Mouse (Mus musculus) myocyte (in vitro differentiated cells): Measurements from ENCODE around the gene Esrrb. TPM values are rescaled to one million over a fixed set of nuclear protein-coding genes. Genes with fewer than 3 reads are reported as not detected.

Experiments used
- H3K27me3 ChIP-seq: one replicate; pipeline ENCODE4 v1.6.1; 2011; ENCODE audit not compliant: control insufficient read depth, insufficient read depth, insufficient read length
- H3K36me3 ChIP-seq: one replicate; pipeline ENCODE4 v1.6.1; 2011; ENCODE audit not compliant: control insufficient read depth, insufficient read depth
- H3K4me2 ChIP-seq: one replicate; pipeline ENCODE4 v1.6.1; 2011; ENCODE audit warnings: low read depth, control low read depth
- H3K4me3 ChIP-seq: one replicate; pipeline ENCODE4 v1.5.1; 2011; ENCODE audit warnings: mild to moderate bottlenecking, control low read depth, moderate library complexity
- H3K79me2 ChIP-seq: one replicate; pipeline ENCODE4 v1.6.1; 2011; ENCODE audit not compliant: control insufficient read depth, insufficient read depth
- H3ac ChIP-seq: one replicate; pipeline ENCODE4 v1.6.1; 2011; ENCODE audit not compliant: control insufficient read depth, insufficient read length
- CEBPB ChIP-seq: IDR thresholded peaks from 2 replicates; pipeline ENCODE4 v1.6.1; 2011; ENCODE audit warnings: mild to moderate bottlenecking, moderate library complexity; ENCODE audit not compliant: poor library complexity, insufficient read depth, severe bottlenecking
- E2F4 ChIP-seq: IDR thresholded peaks from one replicate; pipeline ENCODE4 v1.6.1; 2011; ENCODE audit warnings: mild to moderate bottlenecking, control low read depth, moderate library complexity; ENCODE audit not compliant: insufficient read depth
- MAX ChIP-seq: IDR thresholded peaks from one replicate; pipeline ENCODE4 v1.6.1; 2011; ENCODE audit warnings: low read depth, mild to moderate bottlenecking, control low read depth
- MYOD1 ChIP-seq, 3 experiments: IDR thresholded peaks; one replicate each; pipeline ENCODE4 v1.6.1; 2011; ENCODE audit warnings: control low read depth in 2 of 3, low read depth in 2 of 3, mild to moderate bottlenecking in 2 of 3, moderate library complexity in 1 of 3; ENCODE audit not compliant: insufficient read length in 2 of 3, control insufficient read depth in 1 of 3
- MYOG ChIP-seq, 3 experiments: IDR thresholded peaks; one replicate each; pipeline ENCODE4 v1.6.1; 2011; ENCODE audit warnings: control low read depth in 2 of 3, low read depth in 2 of 3, mild to moderate bottlenecking in 2 of 3; ENCODE audit not compliant: insufficient read length in 2 of 3, control insufficient read depth in 1 of 3, insufficient read depth in 1 of 3
- POLR2A ChIP-seq: IDR thresholded peaks from one replicate; pipeline ENCODE4 v1.6.1; 2011; ENCODE audit warnings: low read depth, mild to moderate bottlenecking, control low read depth, moderate library complexity; ENCODE audit not compliant: insufficient read length
- POLR2AphosphoS2 ChIP-seq: IDR thresholded peaks from one replicate; pipeline ENCODE4 v1.6.1; 2011; ENCODE audit warnings: low read depth, control low read depth; ENCODE audit not compliant: insufficient read length
- REST ChIP-seq: IDR thresholded peaks from one replicate; pipeline ENCODE4 v1.6.1; 2011; ENCODE audit warnings: mild to moderate bottlenecking, control low read depth, moderate library complexity; ENCODE audit not compliant: insufficient read depth, insufficient read length
- SRF ChIP-seq: IDR thresholded peaks from one replicate; pipeline ENCODE4 v1.6.1; 2011; ENCODE audit warnings: low read depth; ENCODE audit not compliant: control insufficient read depth, insufficient read length
- TCF12 ChIP-seq: IDR thresholded peaks from one replicate; pipeline ENCODE4 v1.6.1; 2011; ENCODE audit warnings: mild to moderate bottlenecking, control low read depth; ENCODE audit not compliant: poor library complexity, insufficient read depth, severe bottlenecking
- TCF3 ChIP-seq: IDR thresholded peaks from one replicate; pipeline ENCODE4 v1.6.1; 2011; ENCODE audit warnings: low read depth, control low read depth; ENCODE audit not compliant: insufficient read length
- USF1 ChIP-seq: IDR thresholded peaks from one replicate; pipeline ENCODE4 v1.6.1; 2011; ENCODE audit warnings: low read depth, mild to moderate bottlenecking, control low read depth, moderate library complexity
- polyA plus RNA-seq: library from polyadenylated mRNA; unstranded; fragments of >200 nt; fragmentation: generic; extraction: Trizol; gene quantifications from one replicate; pipeline ENCODE4 v1.2.1, GENCODE M21; 2012; ENCODE audit warnings: missing spikeins

Esrrb gene
- polyA plus RNA-seq, 1 experiment, result 2.3 TPM

GRCm38 (mm10) chr12:86431671-86432070, 70.8 kb downstream of the Esrrb start:
- Histone ChIP-seq H3ac (no peak overlapping the region), H3K27me3 (peaks cover 28% of the 10 kb centered on the region), H3K4me2 (no peak overlapping the region), H3K36me3 (no peaks in the 10 kb centered on the region), H3K79me2 (no peaks in the 10 kb centered on the region), H3K4me3 (no peak overlapping the region)
- TF ChIP-seq E2F4, result no peak
- TF ChIP-seq MYOG (IDR thresholded peaks at IDR 0.05; ENCODE audit: control insufficient read depth in 1 of 3, insufficient read depth in 1 of 3, insufficient read length in 2 of 3, low read depth in 2 of 3), result no peak
- no peak for TF ChIP-seq TCF12
- no peak for TF ChIP-seq REST
- no peak for TF ChIP-seq CEBPB
- TF ChIP-seq TCF3, result no peak
- no peak for TF ChIP-seq POLR2A
- no peak for TF ChIP-seq MYOD1 (IDR thresholded peaks at IDR 0.05; ENCODE audit: control insufficient read depth in 1 of 3, insufficient read length in 2 of 3, low read depth in 2 of 3)
- TF ChIP-seq POLR2AphosphoS2, result no peak
- no peak for TF ChIP-seq SRF
- no peak for TF ChIP-seq MAX
- no peak for TF ChIP-seq USF1

- H3K4me3 ChIP-seq, result no peak overlapping the region
- no peaks in the 10 kb centered on the region for H3K79me2 ChIP-seq
- TF ChIP-seq CEBPB (no peak), POLR2A (no peak), MAX (no peak), SRF (no peak), REST (no peak), TCF12 (no peak), MYOG (IDR thresholded peaks at IDR 0.05; ENCODE audit: control insufficient read depth in 1 of 3, insufficient read depth in 1 of 3, insufficient read length in 2 of 3, low read depth in 2 of 3) (no peak), MYOD1 (IDR thresholded peaks at IDR 0.05; ENCODE audit: control insufficient read depth in 1 of 3, insufficient read length in 2 of 3, low read depth in 2 of 3) (no peak), E2F4 (no peak), POLR2AphosphoS2 (no peak), USF1 (no peak), TCF3 (no peak)
- H3K27me3 ChIP-seq, result peaks cover 24% of the 10 kb centered on the region
- peak overlapping the region; percentile 45 for H3K4me2 ChIP-seq
- no peak overlapping the region for H3ac ChIP-seq
- H3K36me3 ChIP-seq, result no peaks in the 10 kb centered on the region
Observed at GRCm38 (mm10) chr12:86433371-86433821, 72.5 kb downstream of the Esrrb start.

DNA sequence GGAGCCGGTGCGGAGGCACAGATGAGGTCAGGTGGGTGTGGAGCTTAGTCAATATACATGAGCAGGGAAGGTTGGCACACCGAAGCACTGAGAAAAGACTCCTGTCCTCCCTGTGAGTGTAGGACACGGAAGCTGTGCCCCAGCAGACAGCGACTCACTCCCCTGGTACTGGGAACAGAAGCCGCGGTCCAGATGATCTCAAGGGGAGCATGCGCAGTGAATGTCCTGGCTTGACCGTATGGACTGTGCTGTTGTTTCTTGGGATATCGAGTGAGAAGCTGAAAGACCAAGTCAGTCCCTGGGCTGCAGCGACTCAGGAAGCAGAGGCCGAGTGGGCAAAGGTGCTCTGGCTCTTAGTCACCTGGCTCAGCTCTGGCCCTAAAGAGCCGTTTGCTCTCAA, 74.7 kb downstream of the Esrrb start:
- Histone ChIP-seq H3K36me3 (no peaks in the 10 kb centered on the region), H3K4me2 (no peak overlapping the region), H3K27me3 (peaks cover 12% of the 10 kb centered on the region), H3K4me3 (no peak overlapping the region), H3K79me2 (no peaks in the 10 kb centered on the region), H3ac (no peak overlapping the region)
- TF ChIP-seq REST, result no peak
- no peak for TF ChIP-seq USF1
- no peak for TF ChIP-seq POLR2AphosphoS2
- TF ChIP-seq TCF12, result no peak
- no peak for TF ChIP-seq POLR2A
- TF ChIP-seq E2F4, result no peak
- TF ChIP-seq CEBPB, result no peak
- no peak for TF ChIP-seq MAX
- no peak for TF ChIP-seq SRF
- TF ChIP-seq MYOG (IDR thresholded peaks at IDR 0.05; ENCODE audit: control insufficient read depth in 1 of 3, insufficient read depth in 1 of 3, insufficient read length in 2 of 3, low read depth in 2 of 3), result no peak
- TF ChIP-seq MYOD1 (IDR thresholded peaks at IDR 0.05; ENCODE audit: control insufficient read depth in 1 of 3, insufficient read length in 2 of 3, low read depth in 2 of 3), result no peak
- TF ChIP-seq TCF3, result no peak

- TF ChIP-seq USF1 (no peak), SRF (no peak), E2F4 (no peak), POLR2A (no peak), MAX (no peak), MYOD1 (IDR thresholded peaks at IDR 0.05; ENCODE audit: control insufficient read depth in 1 of 3, insufficient read length in 2 of 3, low read depth in 2 of 3) (no peak), MYOG (IDR thresholded peaks at IDR 0.05; ENCODE audit: control insufficient read depth in 1 of 3, insufficient read depth in 1 of 3, insufficient read length in 2 of 3, low read depth in 2 of 3) (no peak), POLR2AphosphoS2 (no peak), TCF3 (no peak), REST (no peak), TCF12 (no peak), CEBPB (no peak)
- no peaks in the 10 kb centered on the region for H3K79me2 ChIP-seq
- H3K4me2 ChIP-seq, result no peak overlapping the region
- peaks cover 14% of the 10 kb centered on the region for H3K27me3 ChIP-seq
- H3ac ChIP-seq, result no peak overlapping the region
- no peaks in the 10 kb centered on the region for H3K36me3 ChIP-seq
- H3K4me3 ChIP-seq, result no peak overlapping the region
Observed at GRCm38 (mm10) chr12:86450848-86451247, 89.9 kb downstream of the Esrrb start.
